In the genomic region with DNA sequence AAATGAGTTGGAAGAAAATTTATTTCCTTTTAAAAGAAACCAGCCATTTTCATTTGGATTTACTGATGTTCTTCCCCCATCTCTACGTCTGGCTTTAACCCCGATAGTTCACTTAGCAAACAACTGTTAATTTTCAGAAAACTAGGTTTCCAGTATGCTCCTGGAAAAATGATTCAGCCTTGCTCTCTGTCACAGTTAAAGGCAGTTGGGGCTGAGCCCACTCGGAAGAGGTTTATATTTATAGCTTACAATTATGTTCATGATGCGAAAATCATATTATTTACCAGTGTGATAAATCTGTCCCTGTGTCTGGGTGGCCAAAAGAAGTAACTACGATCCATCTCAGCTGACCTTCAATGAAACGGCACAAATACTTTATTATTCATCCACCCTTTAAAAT, we compare ENCODE assay signal across 22 mouse cellular contexts.
DNase-seq lines count a peak whose midpoint lies in the region; ATAC-seq and TF ChIP-seq lines count a peak whose summit lies in the region.
"Had no signal": no experiment of that assay in that cellular context is flagged by ENCODE, and none has a peak within 500 bp of the region (broad histone marks: within the 10 kb centered on the region; RNA-seq: fewer than 3 reads in every experiment).

No protein-coding gene starts in this region.

- no peak overlapping the region for H3K9ac ChIP-seq in kidney, embryonic 15.5 days
- H3K9ac ChIP-seq in kidney, postnatal 0 days (ENCODE audit: low read depth, low read length), result no peak overlapping the region
- H3K9ac ChIP-seq: embryonic facial prominence, embryonic 13.5 days; embryonic facial prominence, embryonic 15.5 days; forebrain, embryonic 12.5 days had no signal

- no peak for TF ChIP-seq CTCF in kidney, adult 2 months (conservative IDR thresholded peaks at IDR 0.05; ENCODE audit: insufficient read depth, insufficient read length, low read depth, low read length)
- no peak for TF ChIP-seq CTCF in kidney, postnatal 0 days (IDR thresholded peaks at IDR 0.05; ENCODE audit: low read depth)

- H3K27ac ChIP-seq in kidney, embryonic 15.5 days, result no peak overlapping the region
- no peak overlapping the region for H3K27ac ChIP-seq in kidney, adult 2 months (ENCODE audit: insufficient read depth, low read depth, low read length)
- H3K27ac ChIP-seq in kidney, postnatal 0 days, result no peak overlapping the region
- H3K27ac ChIP-seq: embryonic facial prominence, embryonic 13.5 days; embryonic facial prominence, embryonic 15.5 days; forebrain, embryonic 10.5 days; forebrain, embryonic 12.5 days had no signal

- DNase-seq in kidney, adult 2 months, result no peak
- DNase-seq in kidney, postnatal 0 days (ENCODE audit: low spot score), result peak; percentile 88
- DNase-seq in kidney, postnatal 36 days, result no peak
- peak; percentile 20 for DNase-seq in kidney, postnatal 14 days
- no peak for DNase-seq in kidney, adult 9 months
- DNase-seq: adrenal gland, adult 2 months; adrenal gland, postnatal 10 days; adrenal gland, postnatal 25 days; cerebellum, adult 11 months; cerebellum, adult 18-20 months; cerebellum, adult 8-10 months; cerebellum, adult 9-11 months; cerebellum, postnatal 14 days; cerebellum, postnatal 36 days; embryo, embryonic 11 days had no signal

- no peak for TF ChIP-seq POLR2A in kidney, adult 2 months (IDR thresholded peaks at IDR 0.05; ENCODE audit: low read depth, low read length)

- WGBS in kidney, embryonic 15.5 days, result 57% methylated on average over 6 of the region's 6 CpGs
- WGBS in kidney, adult 2 months, result 73% methylated on average over 6 of the region's 6 CpGs
- WGBS in kidney, postnatal 0 days, result 58% methylated on average over 6 of the region's 6 CpGs

- H3K4me3 ChIP-seq in kidney, embryonic 15.5 days (replicated peaks), result no peak overlapping the region
- H3K4me3 ChIP-seq in kidney, adult 2 months (ENCODE audit: insufficient read depth, low read depth, low read length), result no peak overlapping the region
- H3K4me3 ChIP-seq in kidney, postnatal 0 days (replicated peaks; ENCODE audit: low read depth, low read length), result no peak overlapping the region
- H3K4me3 ChIP-seq: embryonic facial prominence, embryonic 13.5 days; embryonic facial prominence, embryonic 15.5 days; erythroblast, embryonic 14.5 days; forebrain, embryonic 10.5 days; forebrain, embryonic 12.5 days had no signal

- H3K36me3 ChIP-seq in kidney, embryonic 15.5 days, result no peaks in the 10 kb centered on the region
- no peaks in the 10 kb centered on the region for H3K36me3 ChIP-seq in kidney, adult 2 months (ENCODE audit: control insufficient read depth, insufficient read depth, low read length)
- H3K36me3 ChIP-seq in kidney, postnatal 0 days (ENCODE audit: insufficient read depth, low read length), result no peaks in the 10 kb centered on the region
- H3K36me3 ChIP-seq: embryonic facial prominence, embryonic 13.5 days; embryonic facial prominence, embryonic 15.5 days; forebrain, embryonic 10.5 days; forebrain, embryonic 12.5 days had no signal

- H3K27me3 ChIP-seq in kidney, embryonic 15.5 days, result no peaks in the 10 kb centered on the region
- H3K27me3 ChIP-seq in kidney, adult 2 months (replicated peaks; ENCODE audit: control insufficient read depth, insufficient read depth, low read length), result no peaks in the 10 kb centered on the region
- no peaks in the 10 kb centered on the region for H3K27me3 ChIP-seq in kidney, postnatal 0 days (ENCODE audit: insufficient read depth, low read length)
- H3K27me3 ChIP-seq: embryonic facial prominence, embryonic 13.5 days; embryonic facial prominence, embryonic 15.5 days; forebrain, embryonic 12.5 days had no signal

- no peaks in the 10 kb centered on the region for H3K4me1 ChIP-seq in kidney, embryonic 15.5 days
- H3K4me1 ChIP-seq in kidney, adult 2 months (ENCODE audit: control insufficient read depth, insufficient read depth, low read length), result no peaks in the 10 kb centered on the region
- H3K4me1 ChIP-seq in kidney, postnatal 0 days (replicated peaks; ENCODE audit: insufficient read depth, low read length), result no peaks in the 10 kb centered on the region
- H3K4me1 ChIP-seq: embryonic facial prominence, embryonic 13.5 days; embryonic facial prominence, embryonic 15.5 days; forebrain, embryonic 10.5 days; forebrain, embryonic 12.5 days had no signal

- ATAC-seq in kidney, embryonic 15.5 days (replicated peaks; ENCODE audit: low FRiP score), result peak; percentile 74
- no peak; the same call in 1 of the 2 replicates for ATAC-seq in kidney, postnatal 0 days (replicated peaks; ENCODE audit: low FRiP score, low read depth)
- ATAC-seq: forebrain, embryonic 14.5 days had no signal

- H3K4me2 ChIP-seq in kidney, embryonic 15.5 days, result no peak overlapping the region
- H3K4me2 ChIP-seq in kidney, postnatal 0 days (ENCODE audit: low read length), result no peak overlapping the region
- H3K4me2 ChIP-seq: embryonic facial prominence, embryonic 13.5 days; embryonic facial prominence, embryonic 15.5 days; forebrain, embryonic 12.5 days had no signal

- H3K9me3 ChIP-seq in kidney, embryonic 15.5 days (replicated peaks), result no peaks in the 10 kb centered on the region
- no peaks in the 10 kb centered on the region for H3K9me3 ChIP-seq in kidney, postnatal 0 days (replicated peaks; ENCODE audit: low read length)
- H3K9me3 ChIP-seq: embryonic facial prominence, embryonic 13.5 days; embryonic facial prominence, embryonic 15.5 days; forebrain, embryonic 10.5 days; forebrain, embryonic 12.5 days had no signal

Comparison
In these comparisons a context has a peak if more than half of its experiments do, and no peak if none do; other contexts are left out.
1. DNase-seq: peak in kidney, postnatal 0 days (single experiment) and kidney, postnatal 14 days (single experiment); none in kidney, adult 2 months (single experiment), kidney, postnatal 36 days (0 of 2) and kidney, adult 9 months (single experiment).